Mouse (Mus musculus): ENCODE data around the gene Ppp1r13b. TPM values are rescaled to one million over a fixed set of nuclear protein-coding genes. Genes with fewer than 3 reads are reported as not detected.

Gene Ppp1r13b
- polyA plus RNA-seq, 1 experiment from 2014 or later = 18.9 TPM

- Histone ChIP-seq H3K4me2 (replicated peaks; ENCODE audit: low read depth) (no peak overlapping the region), H3K27me3 (ENCODE audit: control insufficient read depth, insufficient read depth, low read length) (no peaks in the 10 kb centered on the region), H3K9ac (ENCODE audit: low read length) (no peak overlapping the region), H3K36me3 (ENCODE audit: control insufficient read depth, insufficient read depth, low read length) (no peaks in the 10 kb centered on the region), H3K27ac (replicated peaks) (no peak overlapping the region), H3K9me3 (ENCODE audit: control insufficient read depth, low read length) (no peaks in the 10 kb centered on the region), H3K4me3 (ENCODE audit: low read depth, low read length) (no peak overlapping the region), H3K4me1 (replicated peaks; ENCODE audit: control insufficient read depth, insufficient read depth) (no peaks in the 10 kb centered on the region)
- DNase-seq (ENCODE audit: low spot score) (no peak), ATAC-seq (ENCODE audit: low FRiP score, low TSS enrichment) (no peak)
- WGBS = 59% methylated on average over 2 of the region's 2 CpGs
- TF ChIP-seq CTCF (IDR thresholded peaks at IDR 0.05; ENCODE audit: low read depth) (peak; percentile 55), EP300 (optimal IDR thresholded peaks at IDR 0.05) (no peak)
Observed at GRCm38 (mm10) chr12:111851235-111851634, 56.7 kb downstream of the Ppp1r13b start.

DNA sequence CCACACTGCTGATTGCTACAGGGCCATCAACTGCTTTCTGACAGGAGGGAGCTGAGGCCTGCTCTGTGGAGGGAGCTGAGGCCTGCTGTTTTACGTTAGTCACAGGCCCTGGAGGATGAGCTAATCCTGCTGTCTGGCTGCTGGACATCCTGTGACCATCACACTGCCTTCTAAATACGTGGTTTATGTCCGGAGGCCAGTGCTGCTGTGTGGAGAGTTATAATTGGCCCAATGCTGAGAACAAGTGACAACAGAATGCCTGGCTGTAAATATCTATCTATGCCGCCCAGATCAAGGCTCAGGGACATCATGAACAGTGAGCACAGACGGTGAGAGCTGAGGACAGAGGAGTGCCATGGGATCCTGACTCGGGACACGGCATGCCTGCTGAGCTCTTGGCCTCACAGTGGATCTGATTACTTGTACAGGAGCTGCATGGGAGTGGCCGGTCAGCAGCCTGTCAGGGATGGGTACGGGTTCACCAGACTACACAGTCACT, 59.6 kb downstream of the Ppp1r13b start:
- ATAC-seq (ENCODE audit: low FRiP score, low TSS enrichment) (peak; percentile 57), DNase-seq (ENCODE audit: low spot score) (no peak)
- Histone ChIP-seq H3K27ac (replicated peaks) (0 out of 2 replicates have a peak overlapping the region, but pooled peaks have one; percentile 4), H3K4me3 (ENCODE audit: low read depth, low read length) (no peak overlapping the region), H3K4me1 (replicated peaks; ENCODE audit: control insufficient read depth, insufficient read depth) (no peaks in the 10 kb centered on the region), H3K9ac (ENCODE audit: low read length) (no peak overlapping the region), H3K27me3 (ENCODE audit: control insufficient read depth, insufficient read depth, low read length) (no peaks in the 10 kb centered on the region), H3K36me3 (ENCODE audit: control insufficient read depth, insufficient read depth, low read length) (no peaks in the 10 kb centered on the region), H3K4me2 (replicated peaks; ENCODE audit: low read depth) (no peak overlapping the region), H3K9me3 (ENCODE audit: control insufficient read depth, low read length) (no peaks in the 10 kb centered on the region)
- WGBS = 63% methylated on average over 9 of the region's 9 CpGs
- TF ChIP-seq CTCF (IDR thresholded peaks at IDR 0.05; ENCODE audit: low read depth) (no peak), EP300 (optimal IDR thresholded peaks at IDR 0.05) (no peak)

- Histone ChIP-seq H3K9me3 (ENCODE audit: control insufficient read depth, low read length) (no peaks in the 10 kb centered on the region), H3K4me1 (replicated peaks; ENCODE audit: control insufficient read depth, insufficient read depth) (no peaks in the 10 kb centered on the region), H3K27me3 (ENCODE audit: control insufficient read depth, insufficient read depth, low read length) (no peaks in the 10 kb centered on the region), H3K9ac (ENCODE audit: low read length) (no peak overlapping the region), H3K36me3 (ENCODE audit: control insufficient read depth, insufficient read depth, low read length) (0 out of 2 replicates have a peak, but pooled peaks cover 2% of the 10 kb centered on the region), H3K4me2 (replicated peaks; ENCODE audit: low read depth) (no peak overlapping the region), H3K27ac (replicated peaks) (no peak overlapping the region), H3K4me3 (ENCODE audit: low read depth, low read length) (no peak overlapping the region)
- TF ChIP-seq CTCF (IDR thresholded peaks at IDR 0.05; ENCODE audit: low read depth) = no peak
- ATAC-seq (ENCODE audit: low FRiP score, low TSS enrichment) = no peak
- no peak for DNase-seq (ENCODE audit: low spot score)
- WGBS = 70% methylated on average over 10 of the region's 10 CpGs
Observed at GRCm38 (mm10) chr12:111846815-111847214, 61.1 kb downstream of the Ppp1r13b start.

DNA sequence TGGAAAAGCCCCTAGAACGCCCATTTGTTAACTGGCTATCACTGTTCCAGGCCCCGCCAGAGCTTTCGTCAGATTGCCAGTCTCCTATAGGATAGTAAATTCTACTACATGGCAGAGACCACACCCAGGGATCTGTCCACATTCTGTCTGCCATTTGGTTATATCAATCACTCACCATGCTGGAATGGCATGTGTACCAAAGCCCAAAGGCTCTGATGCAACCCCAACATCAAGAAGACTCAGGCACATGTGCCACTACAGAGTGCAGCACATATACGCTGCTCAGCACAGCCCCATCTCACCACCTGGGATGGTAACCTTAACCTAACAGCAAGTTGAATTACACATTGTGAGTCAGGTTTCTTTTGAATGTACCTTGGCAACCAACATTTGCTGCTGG, 62.0 kb downstream of the Ppp1r13b start:
- Histone ChIP-seq H3K4me2 (replicated peaks; ENCODE audit: low read depth) (no peak overlapping the region), H3K27ac (replicated peaks) (no peak overlapping the region), H3K9me3 (ENCODE audit: control insufficient read depth, low read length) (no peaks in the 10 kb centered on the region), H3K9ac (ENCODE audit: low read length) (no peak overlapping the region), H3K27me3 (ENCODE audit: control insufficient read depth, insufficient read depth, low read length) (no peaks in the 10 kb centered on the region), H3K4me3 (ENCODE audit: low read depth, low read length) (no peak overlapping the region), H3K36me3 (ENCODE audit: control insufficient read depth, insufficient read depth, low read length) (0 out of 2 replicates have a peak, but pooled peaks cover 4% of the 10 kb centered on the region), H3K4me1 (replicated peaks; ENCODE audit: control insufficient read depth, insufficient read depth) (no peaks in the 10 kb centered on the region)
- TF ChIP-seq EP300 (optimal IDR thresholded peaks at IDR 0.05) (no peak), CTCF (IDR thresholded peaks at IDR 0.05; ENCODE audit: low read depth) (no peak)
- DNase-seq (ENCODE audit: low spot score) (no peak), ATAC-seq (ENCODE audit: low FRiP score, low TSS enrichment) (no peak)
- WGBS = 88% methylated on average over 4 of the region's 4 CpGs

DNA sequence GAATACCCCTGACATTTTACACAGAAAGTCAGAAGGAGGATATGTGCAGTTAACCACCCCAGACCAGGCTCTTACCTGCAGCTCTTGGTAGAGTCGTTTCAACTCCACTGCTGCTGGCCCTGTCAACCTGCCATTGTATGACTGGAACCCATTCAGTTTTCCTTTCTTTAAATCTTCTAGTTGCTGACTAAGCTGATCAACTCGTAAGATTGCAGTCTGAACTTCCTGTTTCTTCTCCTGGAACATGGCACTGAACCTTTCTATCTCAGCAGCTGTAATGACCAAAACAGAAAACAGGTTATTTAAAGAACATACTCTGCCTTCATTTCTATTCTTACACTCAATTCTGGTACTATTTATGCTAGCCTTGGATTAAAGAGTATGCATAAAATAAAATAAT, 64.4 kb downstream of the Ppp1r13b start:
- Histone ChIP-seq H3K4me2 (replicated peaks; ENCODE audit: low read depth) (no peak overlapping the region), H3K9ac (ENCODE audit: low read length) (no peak overlapping the region), H3K9me3 (ENCODE audit: control insufficient read depth, low read length) (no peaks in the 10 kb centered on the region), H3K27me3 (ENCODE audit: control insufficient read depth, insufficient read depth, low read length) (no peaks in the 10 kb centered on the region), H3K36me3 (ENCODE audit: control insufficient read depth, insufficient read depth, low read length) (peaks cover 5% of the 10 kb centered on the region; the same call in 1 of the 2 replicates), H3K4me3 (ENCODE audit: low read depth, low read length) (no peak overlapping the region), H3K4me1 (replicated peaks; ENCODE audit: control insufficient read depth, insufficient read depth) (no peaks in the 10 kb centered on the region), H3K27ac (replicated peaks) (no peak overlapping the region)
- no peak for ATAC-seq (ENCODE audit: low FRiP score, low TSS enrichment)
- 42% methylated on average over 2 of the region's 2 CpGs for WGBS
- TF ChIP-seq CTCF (IDR thresholded peaks at IDR 0.05; ENCODE audit: low read depth) (no peak), EP300 (optimal IDR thresholded peaks at IDR 0.05) (no peak)
- no peak for DNase-seq (ENCODE audit: low spot score)

DNA sequence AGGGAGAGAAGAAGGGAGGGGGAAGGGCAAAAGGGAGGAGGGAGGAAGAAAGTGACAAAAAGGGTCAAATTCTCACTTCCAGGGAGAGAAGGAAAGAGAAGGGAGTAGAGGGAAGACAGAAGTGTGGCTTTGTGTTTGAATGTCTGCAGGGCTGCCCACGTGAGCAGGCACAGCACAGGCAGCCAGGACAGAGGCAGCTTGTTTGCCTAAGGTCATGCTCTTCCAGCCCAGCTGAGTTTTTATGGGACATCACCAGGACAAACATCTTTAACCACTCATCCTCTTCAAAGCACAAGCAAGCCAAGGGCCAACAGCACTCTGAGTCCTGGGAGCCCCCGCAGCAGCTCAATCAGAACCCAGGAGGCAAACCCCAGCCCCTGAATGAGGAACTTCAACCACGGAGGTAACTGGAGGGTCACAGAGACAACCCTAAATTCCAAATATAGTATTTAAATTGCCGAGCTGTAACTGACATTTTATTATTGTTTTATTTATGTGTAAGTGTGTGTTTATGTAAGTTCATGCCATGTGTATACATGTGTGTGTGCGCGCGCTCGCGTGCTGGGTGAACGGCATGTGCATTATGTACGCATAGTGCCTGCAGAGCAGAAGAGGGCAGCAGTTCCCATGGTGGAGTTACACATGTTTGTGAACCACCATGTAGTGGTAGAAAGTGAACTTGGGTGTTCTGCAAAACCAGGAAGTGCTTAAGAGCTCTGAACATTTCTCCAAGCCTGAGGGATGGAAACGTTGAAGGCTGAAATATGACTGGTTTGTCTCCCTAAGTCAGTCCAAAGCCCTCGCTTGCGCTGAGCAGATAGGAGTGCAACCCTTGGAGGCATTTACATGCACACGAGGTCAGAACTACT, 65.1 kb downstream of the Ppp1r13b start:
- TF ChIP-seq EP300 (optimal IDR thresholded peaks at IDR 0.05) = no peak
- peak; percentile 17; the same call in 1 of the 2 replicates for TF ChIP-seq CTCF (IDR thresholded peaks at IDR 0.05; ENCODE audit: low read depth)
- WGBS = 70% methylated on average over 15 of the region's 15 CpGs
- Histone ChIP-seq H3K36me3 (ENCODE audit: control insufficient read depth, insufficient read depth, low read length) (peaks cover 7% of the 10 kb centered on the region; the same call in 1 of the 2 replicates), H3K27me3 (ENCODE audit: control insufficient read depth, insufficient read depth, low read length) (no peaks in the 10 kb centered on the region), H3K9ac (ENCODE audit: low read length) (no peak overlapping the region), H3K4me2 (replicated peaks; ENCODE audit: low read depth) (no peak overlapping the region), H3K4me1 (replicated peaks; ENCODE audit: control insufficient read depth, insufficient read depth) (no peaks in the 10 kb centered on the region), H3K27ac (replicated peaks) (no peak overlapping the region), H3K9me3 (ENCODE audit: control insufficient read depth, low read length) (no peaks in the 10 kb centered on the region), H3K4me3 (ENCODE audit: low read depth, low read length) (no peak overlapping the region)
- DNase-seq (ENCODE audit: low spot score) (no peak), ATAC-seq (ENCODE audit: low FRiP score, low TSS enrichment) (no peak)
